Mouse (Mus musculus) ES-E14 (cell line): ENCODE measurements around the gene Gpc2.

Source experiments
- CHD2 ChIP-seq: IDR thresholded peaks from 2 replicates; pipeline ENCODE4 v1.6.1; 2014; ENCODE audit warnings: mild to moderate bottlenecking, low read depth, low read length, inconsistent platforms
- MAFK ChIP-seq: IDR thresholded peaks from 2 replicates; pipeline ENCODE4 v1.6.1; 2014; ENCODE audit warnings: mild to moderate bottlenecking, low read depth, low read length, inconsistent platforms; ENCODE audit not compliant: insufficient read depth
- ZC3H11A ChIP-seq: IDR thresholded peaks from 2 replicates; pipeline ENCODE4 v1.6.1; 2012; ENCODE audit warnings: low read depth, mild to moderate bottlenecking, inconsistent platforms, low read length, borderline replicate concordance
- ZNF384 ChIP-seq: IDR thresholded peaks from 2 replicates; pipeline ENCODE4 v1.6.1; 2012; ENCODE audit warnings: low read depth, low read length, inconsistent platforms

- no peak for TF ChIP-seq MAFK
- TF ChIP-seq ZC3H11A: no peak
- TF ChIP-seq ZNF384: no peak
- TF ChIP-seq CHD2: no peak
Observed at GRCm38 (mm10) chr5:138256094-138256467, 23.7 kb downstream of the Gpc2 start.
